Mouse (Mus musculus) liver, postnatal 0 days (tissue): ENCODE measurements at regions not wholly inside any gene's neighbourhood (a gene's known extent, or its start where the extent isn't known, plus 50 kb on each side); places are given as distances from the start of the nearest gene placed in this dataset.

Source experiments
- ATAC-seq: fragments of 200-750 bp; cut with Nextera tagmentation; 2 replicates; pipeline ENCODE4 v1.8.0; 2017; ENCODE audit warnings: mild to moderate bottlenecking, moderate library complexity
- DNase-seq: peaks from one replicate; pipeline ENCODE4 v3.0.0-alpha.2; 2016
- H3K27ac ChIP-seq: fragments of 300-500 bp; sonication (generic); 2 replicates; pipeline ENCODE4 v1.5.1; 2014; ENCODE audit warnings: antibody characterized with exemption, moderate library complexity, mild to moderate bottlenecking, low read depth
- H3K27me3 ChIP-seq: fragments of 300-500 bp; sonication (generic); 2 replicates; pipeline ENCODE4 v1.6.1; 2014; ENCODE audit warnings: low read length, control low read depth, mixed read lengths; ENCODE audit not compliant: insufficient read depth
- H3K36me3 ChIP-seq: fragments of 300-500 bp; sonication (generic); replicated peaks from 2 replicates; pipeline ENCODE4 v1.6.1; 2014; ENCODE audit warnings: mild to moderate bottlenecking, control low read depth, low read length, moderate library complexity, mixed read lengths; ENCODE audit not compliant: insufficient read depth
- H3K4me1 ChIP-seq: fragments of 300-500 bp; sonication (generic); 2 replicates; pipeline ENCODE4 v1.6.1; 2014; ENCODE audit warnings: antibody characterized with exemption, mild to moderate bottlenecking, control low read depth; ENCODE audit not compliant: insufficient read depth
- H3K4me2 ChIP-seq: fragments of 300-500 bp; sonication (generic); 2 replicates; pipeline ENCODE4 v1.6.1; 2014; ENCODE audit warnings: low read depth, mild to moderate bottlenecking, low read length, moderate library complexity, mixed read lengths
- H3K4me3 ChIP-seq: fragments of 300-500 bp; sonication (generic); 2 replicates; pipeline ENCODE4 v1.5.1; 2014; ENCODE audit warnings: low read depth, low read length
- H3K9ac ChIP-seq: fragments of 300-500 bp; sonication (generic); replicated peaks from 2 replicates; pipeline ENCODE4 v1.6.1; 2014; ENCODE audit warnings: mild to moderate bottlenecking, moderate library complexity
- H3K9me3 ChIP-seq: fragments of 300-500 bp; sonication (generic); 2 replicates; pipeline ENCODE4 v1.6.1; 2016; ENCODE audit warnings: mild to moderate bottlenecking, control low read depth, low read length, mixed read lengths
- CTCF ChIP-seq: sonication (generic); IDR thresholded peaks from 2 replicates; pipeline ENCODE4 v1.5.1; 2016; ENCODE audit warnings: antibody characterized with exemption, low read depth
- EP300 ChIP-seq: IDR thresholded peaks from 2 replicates; pipeline ENCODE4 v1.6.1; 2016; ENCODE audit warnings: antibody characterized with exemption, low read depth, mild to moderate bottlenecking
- WGBS: fragments of 180-500 bp; shearing (Covaris S2); extraction: QIAGEN DNeasy Blood & Tissue Kit; methylation state at CpG from one replicate; pipeline ENCODE4 v1.1.7; 2014; ENCODE audit not compliant: insufficient replicate concordance; 5-methylcytosine and 5-hydroxymethylcytosine counted together

DNA sequence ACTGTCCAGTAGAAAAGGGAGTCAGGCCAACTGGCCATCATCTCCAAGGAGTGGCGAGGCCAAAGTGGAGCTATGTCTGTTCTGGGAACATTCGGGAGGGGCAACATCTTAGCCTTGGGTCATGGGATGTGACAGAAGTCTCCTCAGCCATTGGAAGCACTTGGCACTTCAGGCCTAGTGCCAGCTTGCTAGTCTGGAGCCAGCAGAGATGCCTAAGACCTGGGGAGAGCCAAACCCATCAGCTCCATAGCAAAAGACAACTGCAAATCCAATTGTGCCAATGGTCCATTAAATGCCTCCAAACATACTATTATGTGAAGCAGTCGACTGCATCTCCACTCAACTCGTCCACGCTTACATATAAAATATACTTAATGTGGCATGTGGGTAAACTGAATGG is 136.9 kb downstream of the Tle3 start:
- H3K27ac ChIP-seq = no peak overlapping the region
- no peak for TF ChIP-seq CTCF
- TF ChIP-seq EP300 = no peak
- no peak for ATAC-seq
- WGBS = 69% methylated on average over 5 of the region's 5 CpGs
- H3K4me1 ChIP-seq = no peaks in the 10 kb centered on the region
- H3K4me3 ChIP-seq = no peak overlapping the region
- no peaks in the 10 kb centered on the region for H3K9me3 ChIP-seq
- no peak for DNase-seq
- no peak overlapping the region for H3K9ac ChIP-seq
- no peak overlapping the region for H3K4me2 ChIP-seq
- H3K36me3 ChIP-seq = no peaks in the 10 kb centered on the region
- H3K27me3 ChIP-seq = peaks cover 27% of the 10 kb centered on the region

DNA sequence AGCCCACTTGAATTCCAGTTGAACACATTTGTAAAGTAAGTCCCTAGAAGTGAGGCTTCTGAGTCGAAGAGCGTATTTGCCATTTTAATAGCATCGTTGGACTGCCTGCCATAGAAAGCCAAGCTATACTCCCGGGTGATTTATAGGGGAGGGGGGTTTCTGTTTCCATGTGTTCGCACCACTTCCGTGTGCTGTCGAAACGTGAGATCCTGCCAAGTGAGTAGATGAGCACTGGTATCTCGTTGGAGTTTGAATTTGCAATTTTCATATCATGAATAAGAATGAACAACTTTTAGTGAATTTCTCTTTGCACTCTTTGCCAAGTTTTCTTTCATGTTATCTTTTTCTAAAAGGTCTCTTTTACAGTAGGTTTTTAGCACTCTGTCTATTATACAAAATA is 128.7 kb downstream of the Tle3 start:
- 81% methylated on average over 9 of the region's 9 CpGs for WGBS
- ATAC-seq (no peak), DNase-seq (no peak)
- H3K27ac ChIP-seq = no peak overlapping the region
- no peaks in the 10 kb centered on the region for H3K4me1 ChIP-seq
- H3K36me3 ChIP-seq = no peaks in the 10 kb centered on the region
- no peak overlapping the region for H3K9ac ChIP-seq
- H3K4me2 ChIP-seq = no peak overlapping the region
- no peaks in the 10 kb centered on the region for H3K9me3 ChIP-seq
- 0 out of 2 replicates have a peak, but pooled peaks cover 3% of the 10 kb centered on the region for H3K27me3 ChIP-seq
- no peak for TF ChIP-seq CTCF
- TF ChIP-seq EP300 = no peak
- H3K4me3 ChIP-seq = no peak overlapping the region

DNA sequence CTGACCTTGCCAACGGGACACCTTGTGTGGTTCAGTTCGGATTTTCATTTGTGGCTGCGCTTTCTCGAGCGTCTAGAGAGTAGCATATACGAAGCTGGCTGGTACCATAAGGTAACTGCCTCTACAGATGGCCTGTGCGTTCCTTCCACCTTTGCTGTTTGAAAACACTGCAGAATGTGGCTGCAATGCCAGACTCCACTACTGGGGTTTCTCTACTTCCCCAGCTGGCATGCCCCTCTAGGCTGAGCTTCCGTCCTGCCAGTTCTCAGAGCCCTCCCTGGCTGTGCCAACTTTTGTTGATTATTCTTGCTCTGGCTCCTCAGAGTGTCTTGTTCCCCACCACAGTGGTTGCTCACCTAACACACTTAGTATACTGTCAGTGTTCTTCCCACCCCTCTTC is 120.7 kb downstream of the Tle3 start:
- 70% methylated on average over 8 of the region's 8 CpGs for WGBS
- Histone ChIP-seq H3K4me3 (no peak overlapping the region), H3K27me3 (peaks cover 31% of the 10 kb centered on the region), H3K9ac (no peak overlapping the region), H3K9me3 (no peaks in the 10 kb centered on the region), H3K4me1 (no peaks in the 10 kb centered on the region), H3K27ac (no peak overlapping the region), H3K4me2 (no peak overlapping the region), H3K36me3 (no peaks in the 10 kb centered on the region)
- TF ChIP-seq CTCF = no peak
- TF ChIP-seq EP300 = no peak
- DNase-seq = no peak
- ATAC-seq = no peak

DNA sequence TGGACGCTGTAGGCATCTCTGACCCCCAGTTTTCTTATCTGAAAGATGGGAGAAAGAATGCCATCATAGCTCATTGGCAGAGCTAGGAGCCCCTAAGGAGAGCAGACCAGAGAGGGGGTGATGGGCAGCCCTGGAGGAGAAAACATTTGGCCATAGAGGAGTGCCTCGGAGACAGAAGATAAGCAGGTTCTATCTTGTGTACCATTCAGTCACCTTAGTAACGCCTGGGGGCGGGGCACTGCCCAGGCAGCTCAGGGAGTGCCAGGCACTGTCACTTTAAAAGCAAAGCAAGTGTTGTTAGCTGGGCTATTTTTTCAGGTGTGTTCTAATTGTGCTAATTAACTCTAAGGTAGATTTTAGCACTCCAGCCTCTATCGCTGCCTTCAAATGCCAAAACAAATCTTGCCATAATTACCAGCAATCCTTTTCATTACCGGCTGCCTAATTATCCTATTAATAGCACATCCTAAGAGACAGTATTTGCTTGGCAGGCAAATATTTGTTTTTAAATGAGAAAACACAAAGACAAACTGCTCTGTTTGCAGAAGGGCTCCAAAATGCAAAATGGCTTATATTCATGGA is 119.1 kb downstream of the Tle3 start:
- no peak for DNase-seq
- 32% methylated on average over 6 of the region's 6 CpGs for WGBS

DNA sequence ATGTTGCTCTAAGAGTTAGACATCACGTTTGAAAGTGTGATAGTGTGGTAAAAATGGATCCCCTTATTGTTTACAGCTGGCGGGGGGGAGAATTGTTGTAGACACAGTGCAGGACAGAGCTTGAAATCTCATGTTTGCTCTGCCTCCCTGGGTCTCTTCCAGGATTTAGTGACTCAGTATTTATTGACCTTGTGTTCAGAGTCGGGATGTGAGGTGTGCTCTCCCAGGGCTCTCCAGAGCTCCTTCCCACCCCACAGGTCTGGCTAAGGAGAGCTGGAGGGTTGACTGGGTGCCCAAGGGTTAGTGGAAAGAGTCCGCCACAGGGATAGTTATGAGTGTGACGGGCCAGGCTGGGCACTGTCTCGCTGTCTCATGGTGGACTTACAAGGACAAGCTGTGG is 117.8 kb downstream of the Tle3 start:
- H3K9ac ChIP-seq = no peak overlapping the region
- no peak overlapping the region for H3K27ac ChIP-seq
- DNase-seq (no peak), ATAC-seq (no peak; the same call in 1 of the 2 replicates)
- WGBS = 59% methylated on average over 6 of the region's 6 CpGs
- no peak overlapping the region for H3K4me3 ChIP-seq
- no peaks in the 10 kb centered on the region for H3K4me1 ChIP-seq
- H3K27me3 ChIP-seq = peaks cover 41% of the 10 kb centered on the region
- H3K36me3 ChIP-seq = no peaks in the 10 kb centered on the region
- no peak for TF ChIP-seq EP300
- no peak for TF ChIP-seq CTCF
- no peak overlapping the region for H3K4me2 ChIP-seq
- no peaks in the 10 kb centered on the region for H3K9me3 ChIP-seq

More for the DNA sequence above, 119.1 kb downstream of the Tle3 start:
- ATAC-seq = no peak
- no peak overlapping the region for H3K4me2 ChIP-seq
- no peak overlapping the region for H3K27ac ChIP-seq
- H3K9ac ChIP-seq = no peak overlapping the region
- TF ChIP-seq EP300 = no peak
- TF ChIP-seq CTCF = no peak
- H3K4me1 ChIP-seq = no peaks in the 10 kb centered on the region
- no peaks in the 10 kb centered on the region for H3K36me3 ChIP-seq
- H3K4me3 ChIP-seq = no peak overlapping the region
- H3K27me3 ChIP-seq = peaks cover 36% of the 10 kb centered on the region
- H3K9me3 ChIP-seq = no peaks in the 10 kb centered on the region

DNA sequence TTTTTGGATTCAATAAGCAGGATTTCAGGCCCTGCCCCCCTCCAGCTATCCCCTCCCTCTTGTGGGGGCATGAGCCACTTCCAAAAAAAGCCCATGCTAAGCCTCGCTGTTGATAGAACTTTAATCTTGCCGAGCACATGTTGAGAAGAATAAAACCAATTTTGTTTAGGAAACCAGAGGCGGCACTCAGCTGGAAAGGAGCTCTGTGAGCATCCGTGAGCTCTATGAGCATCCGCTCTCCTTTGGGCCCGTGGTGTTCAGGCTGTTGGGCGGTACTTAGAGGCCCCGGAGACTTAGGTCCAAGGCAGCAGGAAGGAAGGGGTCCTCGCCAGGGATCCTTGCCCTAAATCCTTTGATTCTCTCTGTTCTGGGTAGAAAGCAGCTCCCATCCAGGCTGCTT is 117.0 kb downstream of the Tle3 start:
- no peak for TF ChIP-seq EP300
- no peak for TF ChIP-seq CTCF
- H3K27ac ChIP-seq = no peak overlapping the region
- H3K27me3 ChIP-seq = peaks cover 41% of the 10 kb centered on the region
- ATAC-seq (no peak), DNase-seq (no peak)
- 45% methylated on average over 9 of the region's 9 CpGs for WGBS
- no peaks in the 10 kb centered on the region for H3K36me3 ChIP-seq
- no peak overlapping the region for H3K4me3 ChIP-seq
- no peak overlapping the region for H3K9ac ChIP-seq
- H3K9me3 ChIP-seq = no peaks in the 10 kb centered on the region
- H3K4me1 ChIP-seq = no peaks in the 10 kb centered on the region
- no peak overlapping the region for H3K4me2 ChIP-seq

DNA sequence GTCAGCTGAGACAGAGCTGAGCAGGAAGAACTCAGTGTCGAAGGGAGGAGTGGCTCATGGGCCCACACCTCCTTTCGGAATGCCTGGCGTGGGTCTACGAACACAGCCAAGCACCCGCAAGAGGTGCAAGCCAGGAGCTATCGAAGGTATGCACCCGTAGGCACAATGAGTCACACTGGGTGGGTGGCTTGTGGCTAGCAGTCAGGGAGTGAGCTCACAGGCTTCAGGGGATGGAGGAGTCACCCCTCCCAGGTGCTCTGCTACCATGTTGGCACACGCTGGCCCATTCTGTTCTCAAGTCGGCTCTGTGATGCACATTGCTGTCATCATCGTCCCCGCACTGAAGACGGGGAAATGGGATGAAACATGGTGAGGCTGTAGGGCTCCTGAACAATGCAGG is 115.7 kb downstream of the Tle3 start:
- no peak for DNase-seq
- 83% methylated on average over 12 of the region's 12 CpGs for WGBS
- peaks cover 39% of the 10 kb centered on the region for H3K27me3 ChIP-seq

More for the DNA sequence above, 115.7 kb downstream of the Tle3 start:
- Histone ChIP-seq H3K4me2 (no peak overlapping the region), H3K4me1 (no peaks in the 10 kb centered on the region), H3K9ac (no peak overlapping the region), H3K27ac (no peak overlapping the region), H3K36me3 (no peaks in the 10 kb centered on the region), H3K4me3 (no peak overlapping the region), H3K9me3 (no peaks in the 10 kb centered on the region)
- no peak for ATAC-seq
- TF ChIP-seq EP300 = no peak
- TF ChIP-seq CTCF = no peak
